Mouse (Mus musculus) testis, adult 2 months (tissue): ENCODE results near the gene Gns.

ENCODE experiments used
- CTCF ChIP-seq: fragments of 200-500 bp; IDR thresholded peaks from 2 replicates; pipeline ENCODE4 v1.5.1; 2012; ENCODE audit warnings: low read depth, mild to moderate bottlenecking, inconsistent platforms, low read length, moderate library complexity; ENCODE audit not compliant: control insufficient read depth, insufficient read depth, insufficient replicate concordance
- POLR2A ChIP-seq: fragments of 200-500 bp; IDR thresholded peaks from 2 replicates; pipeline ENCODE4 v1.6.1; 2012; ENCODE audit warnings: low read depth, mild to moderate bottlenecking, inconsistent platforms, low read length, moderate library complexity; ENCODE audit not compliant: control insufficient read depth

DNA sequence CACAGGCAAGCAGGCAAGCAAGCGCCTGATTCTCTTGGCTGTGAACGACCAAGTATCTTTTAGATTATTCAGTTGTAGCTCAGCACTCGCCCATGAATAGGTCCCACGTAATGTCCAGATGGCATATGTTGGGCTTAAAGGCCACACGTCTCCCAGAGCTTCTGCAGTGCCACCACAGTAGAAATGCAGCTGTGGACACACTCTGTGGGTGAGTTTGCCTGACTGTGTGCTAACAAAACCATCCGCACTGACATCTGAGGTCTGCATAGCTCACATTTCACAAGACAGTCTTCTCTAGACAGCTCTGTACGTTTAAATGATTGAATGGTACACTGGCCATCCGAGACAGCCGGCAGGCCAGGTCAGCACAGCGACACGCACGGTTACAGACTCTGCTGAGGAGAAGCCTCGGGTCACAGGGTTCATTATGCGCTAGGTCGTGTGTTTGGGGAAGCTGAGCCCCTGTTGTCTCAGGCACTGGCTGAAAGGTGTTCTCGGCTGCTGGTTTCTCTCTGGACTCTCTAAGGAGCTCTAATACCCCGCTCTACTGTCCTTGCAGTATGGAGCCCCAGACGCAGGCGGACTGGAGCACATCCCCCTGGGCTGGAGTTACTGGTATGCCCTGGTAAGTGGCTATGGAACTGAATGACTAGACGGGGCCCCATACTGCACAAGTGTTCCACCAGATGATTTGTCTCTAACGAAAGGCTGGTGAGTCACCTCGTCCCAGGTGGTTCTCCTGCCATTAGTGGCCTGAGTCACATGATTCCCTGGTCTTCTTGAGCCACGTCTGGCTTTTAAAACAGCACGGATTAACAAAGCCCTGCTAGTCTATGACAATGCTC is 11.0 kb downstream of the Gns start:
- TF ChIP-seq POLR2A (no peak), CTCF (no peak)
